Mouse (Mus musculus): ENCODE results near the gene Cyp2d11. TPM values are rescaled to one million over a fixed set of nuclear protein-coding genes. Genes with fewer than 3 reads are reported as not detected.

Cyp2d11 gene
- polyA plus RNA-seq, 1 experiment from 2014 or later, result not detected

DNA sequence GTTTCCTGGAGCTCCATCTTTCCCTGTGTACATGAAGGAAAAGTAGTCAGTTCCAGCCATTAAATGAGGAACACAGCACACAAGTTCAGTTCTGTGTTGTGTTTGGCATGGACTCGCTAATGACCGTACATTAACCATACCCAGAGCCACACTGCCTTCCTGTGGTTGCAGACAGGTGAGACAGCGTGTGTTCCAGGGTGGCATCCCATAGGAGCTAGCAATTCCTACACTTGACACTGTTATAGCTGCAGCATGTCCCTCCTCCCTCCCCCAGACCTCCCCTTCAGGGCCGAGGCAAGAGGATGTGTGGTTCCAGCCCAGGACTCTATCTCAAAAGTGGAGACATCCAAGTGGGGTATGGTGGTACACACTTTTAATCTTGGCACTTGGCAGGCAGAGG, 43.5 kb downstream of the Cyp2d11 start:
- no peak overlapping the region for H3K4me2 ChIP-seq (replicated peaks; ENCODE audit: low read depth, low read length)
- H3K9me3 ChIP-seq (ENCODE audit: control insufficient read depth, low read length), result no peaks in the 10 kb centered on the region
- 0 out of 2 replicates have a peak, but pooled peaks cover 6% of the 10 kb centered on the region for H3K36me3 ChIP-seq (ENCODE audit: control insufficient read depth, insufficient read depth, low read length)
- ATAC-seq (ENCODE audit: low FRiP score), result no peak
- H3K4me1 ChIP-seq (replicated peaks; ENCODE audit: control insufficient read depth, insufficient read depth, low read length), result no peaks in the 10 kb centered on the region; the same call in 1 of the 2 replicates
- H3K27ac ChIP-seq (ENCODE audit: low read depth, low read length), result no peak overlapping the region
- no peak overlapping the region for H3K9ac ChIP-seq (ENCODE audit: low read depth, low read length)
- H3K4me3 ChIP-seq (ENCODE audit: low read depth, low read length), result no peak overlapping the region
- H3K27me3 ChIP-seq (ENCODE audit: control insufficient read depth, insufficient read depth, low read length), result no peaks in the 10 kb centered on the region
- no peak for DNase-seq (ENCODE audit: low spot score)
- WGBS, result 92% methylated on average over 4 of the region's 4 CpGs

DNA sequence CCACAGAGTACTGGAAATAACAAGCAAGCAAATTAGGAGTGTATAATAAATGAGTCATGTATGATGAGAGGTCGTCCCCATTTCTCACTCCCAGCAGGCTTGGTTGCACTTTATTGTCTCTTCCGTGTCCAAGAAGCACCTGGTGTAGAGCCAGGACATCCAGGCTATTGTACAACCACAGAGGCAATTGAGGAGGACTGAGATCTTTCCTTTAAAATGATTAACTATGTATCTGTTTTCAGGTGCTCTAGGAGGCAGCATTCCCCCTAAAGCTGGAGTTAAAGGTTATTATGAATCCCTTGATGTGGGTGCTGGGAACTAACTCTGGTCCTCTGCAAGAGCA, 44.9 kb downstream of the Cyp2d11 start:
- no peak overlapping the region for H3K9ac ChIP-seq (ENCODE audit: low read depth, low read length)
- no peak overlapping the region for H3K4me2 ChIP-seq (replicated peaks; ENCODE audit: low read depth, low read length)
- no peaks in the 10 kb centered on the region for H3K9me3 ChIP-seq (ENCODE audit: control insufficient read depth, low read length)
- 0 out of 2 replicates have a peak, but pooled peaks cover 6% of the 10 kb centered on the region for H3K36me3 ChIP-seq (ENCODE audit: control insufficient read depth, insufficient read depth, low read length)
- DNase-seq (ENCODE audit: low spot score) (no peak), ATAC-seq (ENCODE audit: low FRiP score) (no peak)
- H3K27ac ChIP-seq (ENCODE audit: low read depth, low read length), result no peak overlapping the region
- no peaks in the 10 kb centered on the region; the same call in 1 of the 2 replicates for H3K4me1 ChIP-seq (replicated peaks; ENCODE audit: control insufficient read depth, insufficient read depth, low read length)
- no peaks in the 10 kb centered on the region for H3K27me3 ChIP-seq (ENCODE audit: control insufficient read depth, insufficient read depth, low read length)
- no peak overlapping the region for H3K4me3 ChIP-seq (ENCODE audit: low read depth, low read length)
- 90% methylated on average over 2 of the region's 2 CpGs for WGBS

DNA sequence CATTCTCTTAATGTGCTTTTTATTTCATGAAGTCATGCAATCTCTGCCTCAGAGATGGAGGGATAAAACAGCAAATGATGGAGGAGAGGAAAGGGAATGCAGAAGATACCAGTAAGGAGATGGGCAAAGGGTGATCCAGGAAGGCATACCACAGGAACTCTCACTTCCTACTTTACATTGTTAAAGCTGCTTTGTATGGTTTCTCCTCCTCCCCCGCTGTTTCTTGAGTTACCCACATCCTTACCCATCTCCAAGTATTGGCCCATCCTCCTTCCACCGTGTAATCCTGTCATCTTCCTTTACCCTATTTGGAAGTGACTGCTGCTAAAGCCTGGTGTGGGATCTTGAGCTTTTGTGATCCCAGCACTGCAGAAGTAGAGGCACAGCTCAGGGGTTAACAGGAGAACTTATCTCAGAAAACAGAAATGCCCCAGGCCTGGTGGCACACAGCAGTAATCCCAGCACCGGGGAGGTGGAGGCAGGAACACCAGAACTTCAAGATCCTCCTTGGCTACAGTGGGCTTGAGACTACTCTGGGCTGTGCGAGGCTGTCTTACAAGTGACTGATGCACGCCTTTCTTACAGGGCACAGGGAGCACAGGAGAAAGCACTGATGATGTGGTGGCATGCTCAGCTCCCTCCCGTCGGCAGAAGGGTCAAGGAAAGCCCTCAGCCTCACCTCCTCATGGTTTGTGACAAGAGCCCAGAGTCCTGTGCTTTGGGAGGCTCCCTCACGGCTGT, 45.4 kb downstream of the Cyp2d11 start:
- Histone ChIP-seq H3K9ac (ENCODE audit: low read depth, low read length) (no peak overlapping the region), H3K36me3 (ENCODE audit: control insufficient read depth, insufficient read depth, low read length) (0 out of 2 replicates have a peak, but pooled peaks cover 6% of the 10 kb centered on the region), H3K27ac (ENCODE audit: low read depth, low read length) (no peak overlapping the region), H3K9me3 (ENCODE audit: control insufficient read depth, low read length) (no peaks in the 10 kb centered on the region), H3K27me3 (ENCODE audit: control insufficient read depth, insufficient read depth, low read length) (no peaks in the 10 kb centered on the region), H3K4me2 (replicated peaks; ENCODE audit: low read depth, low read length) (no peak overlapping the region), H3K4me1 (replicated peaks; ENCODE audit: control insufficient read depth, insufficient read depth, low read length) (no peaks in the 10 kb centered on the region; the same call in 1 of the 2 replicates), H3K4me3 (ENCODE audit: low read depth, low read length) (no peak overlapping the region)
- DNase-seq (ENCODE audit: low spot score) (no peak), ATAC-seq (ENCODE audit: low FRiP score) (no peak)
- WGBS, result 90% methylated on average over 8 of the region's 8 CpGs

- no peak overlapping the region for H3K4me3 ChIP-seq (ENCODE audit: low read depth, low read length)
- ATAC-seq (ENCODE audit: low FRiP score), result no peak
- H3K36me3 ChIP-seq (ENCODE audit: control insufficient read depth, insufficient read depth, low read length), result 0 out of 2 replicates have a peak, but pooled peaks cover 6% of the 10 kb centered on the region
- DNase-seq (ENCODE audit: low spot score), result no peak
- no peak overlapping the region for H3K4me2 ChIP-seq (replicated peaks; ENCODE audit: low read depth, low read length)
- no peaks in the 10 kb centered on the region; the same call in 1 of the 2 replicates for H3K4me1 ChIP-seq (replicated peaks; ENCODE audit: control insufficient read depth, insufficient read depth, low read length)
- no peak overlapping the region for H3K9ac ChIP-seq (ENCODE audit: low read depth, low read length)
- H3K27ac ChIP-seq (ENCODE audit: low read depth, low read length), result no peak overlapping the region
- WGBS, result 94% methylated on average over 12 of the region's 12 CpGs
- H3K9me3 ChIP-seq (ENCODE audit: control insufficient read depth, low read length), result no peaks in the 10 kb centered on the region
- no peaks in the 10 kb centered on the region for H3K27me3 ChIP-seq (ENCODE audit: control insufficient read depth, insufficient read depth, low read length)
Measured at GRCm38 (mm10) chr15:82347852-82348251, 46.0 kb downstream of the Cyp2d11 start.

DNA sequence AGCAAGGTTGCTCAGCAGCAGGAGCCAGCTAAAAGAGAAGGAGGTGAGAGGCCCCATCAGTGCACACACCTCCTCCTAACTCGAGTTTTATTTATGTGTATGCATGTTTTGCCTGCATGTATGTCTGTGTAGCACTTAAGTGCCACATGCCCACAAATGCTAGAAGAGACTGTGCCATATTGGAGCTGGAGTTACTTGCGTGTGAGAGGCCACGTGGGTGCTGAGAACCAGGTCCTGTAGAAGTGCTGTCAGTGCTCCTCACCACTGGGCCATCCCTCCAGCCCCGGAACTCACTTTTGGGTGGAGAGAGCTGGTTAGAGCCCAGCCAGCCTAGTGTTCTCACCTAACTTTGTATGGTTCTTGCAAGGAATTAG, 46.5 kb downstream of the Cyp2d11 start:
- H3K9ac ChIP-seq (ENCODE audit: low read depth, low read length), result no peak overlapping the region
- 0 out of 2 replicates have a peak, but pooled peaks cover 6% of the 10 kb centered on the region for H3K36me3 ChIP-seq (ENCODE audit: control insufficient read depth, insufficient read depth, low read length)
- no peaks in the 10 kb centered on the region for H3K9me3 ChIP-seq (ENCODE audit: control insufficient read depth, low read length)
- no peak overlapping the region for H3K27ac ChIP-seq (ENCODE audit: low read depth, low read length)
- DNase-seq (ENCODE audit: low spot score) (no peak), ATAC-seq (ENCODE audit: low FRiP score) (no peak)
- H3K4me3 ChIP-seq (ENCODE audit: low read depth, low read length), result no peak overlapping the region; the same call in 1 of the 2 replicates
- no peaks in the 10 kb centered on the region; the same call in 1 of the 2 replicates for H3K4me1 ChIP-seq (replicated peaks; ENCODE audit: control insufficient read depth, insufficient read depth, low read length)
- 80% methylated on average over 4 of the region's 4 CpGs for WGBS
- H3K4me2 ChIP-seq (replicated peaks; ENCODE audit: low read depth, low read length), result peak overlapping the region; percentile 59; the same call in 1 of the 2 replicates
- H3K27me3 ChIP-seq (ENCODE audit: control insufficient read depth, insufficient read depth, low read length), result no peaks in the 10 kb centered on the region

DNA sequence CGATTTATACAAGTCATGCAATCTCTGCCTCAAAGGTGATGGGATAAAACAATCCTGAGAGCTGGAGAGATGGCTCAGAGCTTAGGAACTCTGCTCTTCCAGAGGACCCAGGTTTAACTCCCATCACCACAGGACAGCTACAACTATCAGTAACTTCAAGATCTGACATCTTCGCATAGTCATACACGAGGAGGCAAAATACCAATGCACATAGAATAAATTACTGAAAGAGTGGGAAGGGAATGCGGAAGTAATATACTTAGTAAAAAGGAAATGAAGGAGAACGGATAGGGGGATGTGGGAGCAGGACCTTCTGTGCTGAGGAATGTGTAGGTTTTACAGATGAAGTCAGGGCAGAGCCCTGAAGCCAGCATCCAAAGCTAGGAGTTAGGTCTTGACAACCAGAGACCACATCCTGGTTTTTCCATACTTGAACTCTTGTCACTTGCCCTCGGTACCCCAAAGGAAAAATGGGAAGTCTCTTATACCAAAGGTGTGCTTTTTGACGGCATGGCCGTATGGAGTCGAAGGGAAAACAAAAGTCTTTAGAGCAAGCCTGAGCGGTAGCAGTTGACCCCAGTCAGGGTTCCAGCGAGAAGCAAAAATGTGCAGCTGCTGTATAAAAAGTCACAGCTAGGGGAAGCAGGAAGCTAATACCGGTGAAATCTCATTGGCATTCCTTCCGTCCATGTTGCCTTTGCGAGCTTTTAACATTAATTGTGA, 47.1 kb downstream of the Cyp2d11 start:
- DNase-seq (ENCODE audit: low spot score), result no peak
- H3K36me3 ChIP-seq (ENCODE audit: control insufficient read depth, insufficient read depth, low read length), result 0 out of 2 replicates have a peak, but pooled peaks cover 6% of the 10 kb centered on the region
- H3K27me3 ChIP-seq (ENCODE audit: control insufficient read depth, insufficient read depth, low read length), result no peaks in the 10 kb centered on the region
- peak; percentile 12; the same call in 1 of the 2 replicates for ATAC-seq (ENCODE audit: low FRiP score)
- H3K4me2 ChIP-seq (replicated peaks; ENCODE audit: low read depth, low read length), result peak overlapping the region; percentile 59
- H3K27ac ChIP-seq (ENCODE audit: low read depth, low read length), result no peak overlapping the region
- H3K9me3 ChIP-seq (ENCODE audit: control insufficient read depth, low read length), result no peaks in the 10 kb centered on the region
- no peaks in the 10 kb centered on the region; the same call in 1 of the 2 replicates for H3K4me1 ChIP-seq (replicated peaks; ENCODE audit: control insufficient read depth, insufficient read depth, low read length)
- 69% methylated on average over 14 of the region's 14 CpGs for WGBS
- peak overlapping the region; percentile 38 for H3K4me3 ChIP-seq (ENCODE audit: low read depth, low read length)
- peak overlapping the region; percentile 56 for H3K9ac ChIP-seq (ENCODE audit: low read depth, low read length)

DNA sequence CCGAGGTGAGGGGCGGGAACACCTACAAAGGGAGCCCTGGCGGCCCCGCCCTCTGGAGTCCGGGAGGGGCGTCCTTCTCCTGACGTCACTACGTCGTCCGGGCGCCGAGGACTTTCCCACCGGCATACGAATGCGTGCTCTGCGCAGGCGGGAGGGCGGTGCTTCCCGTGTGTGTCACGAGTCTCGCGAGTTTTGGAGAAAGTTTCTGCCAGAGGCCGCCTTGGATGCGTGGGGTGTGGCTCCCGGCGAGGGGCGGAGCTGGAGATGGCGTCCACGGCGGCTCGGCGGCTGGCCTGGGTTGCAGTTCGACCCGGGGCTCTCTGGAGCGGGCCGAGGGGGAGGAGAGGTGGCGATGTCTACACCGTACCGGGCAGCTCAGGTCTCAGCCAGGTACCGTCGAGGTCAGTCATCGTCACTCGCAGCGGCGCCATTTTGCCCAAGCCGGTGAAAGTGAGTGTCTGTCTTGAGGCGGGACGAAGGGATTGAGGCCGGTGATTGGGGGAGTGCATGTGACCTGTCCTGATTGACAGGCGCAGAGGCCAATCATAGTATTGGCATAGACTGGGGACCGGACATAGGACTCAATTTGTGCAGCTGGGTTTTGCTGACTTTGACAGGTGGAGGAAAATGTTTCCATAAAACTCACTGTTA, 47.9 kb downstream of the Cyp2d11 start:
- WGBS, result under 1% methylated on average over 50 of the region's 51 CpGs
- peak; percentile 99 for ATAC-seq (ENCODE audit: low FRiP score)
- Histone ChIP-seq H3K27me3 (ENCODE audit: control insufficient read depth, insufficient read depth, low read length) (0 out of 2 replicates have a peak, but pooled peaks cover 1% of the 10 kb centered on the region), H3K4me2 (replicated peaks; ENCODE audit: low read depth, low read length) (peak overlapping the region; percentile 59), H3K4me1 (replicated peaks; ENCODE audit: control insufficient read depth, insufficient read depth, low read length) (peaks cover 4% of the 10 kb centered on the region; the same call in 1 of the 2 replicates), H3K27ac (ENCODE audit: low read depth, low read length) (peak overlapping the region; percentile 18; the same call in 1 of the 2 replicates), H3K9me3 (ENCODE audit: control insufficient read depth, low read length) (no peaks in the 10 kb centered on the region), H3K9ac (ENCODE audit: low read depth, low read length) (peak overlapping the region; percentile 56), H3K4me3 (ENCODE audit: low read depth, low read length) (peak overlapping the region; percentile 38), H3K36me3 (ENCODE audit: control insufficient read depth, insufficient read depth, low read length) (0 out of 2 replicates have a peak, but pooled peaks cover 6% of the 10 kb centered on the region)
- peak; percentile 98 for DNase-seq (ENCODE audit: low spot score)

GRCm38 (mm10) chr15:82344971-82345370, 48.9 kb downstream of the Cyp2d11 start:
- Histone ChIP-seq H3K27ac (ENCODE audit: low read depth, low read length) (no peak overlapping the region), H3K36me3 (ENCODE audit: control insufficient read depth, insufficient read depth, low read length) (0 out of 2 replicates have a peak, but pooled peaks cover 6% of the 10 kb centered on the region), H3K9me3 (ENCODE audit: control insufficient read depth, low read length) (no peaks in the 10 kb centered on the region), H3K27me3 (ENCODE audit: control insufficient read depth, insufficient read depth, low read length) (peaks cover 3% of the 10 kb centered on the region; the same call in 1 of the 2 replicates), H3K4me1 (replicated peaks; ENCODE audit: control insufficient read depth, insufficient read depth, low read length) (peaks cover 4% of the 10 kb centered on the region; the same call in 1 of the 2 replicates), H3K9ac (ENCODE audit: low read depth, low read length) (no peak overlapping the region), H3K4me3 (ENCODE audit: low read depth, low read length) (no peak overlapping the region), H3K4me2 (replicated peaks; ENCODE audit: low read depth, low read length) (no peak overlapping the region)
- whole genome bisulfite sequencing, result 88% methylated on average over 6 of the region's 6 CpGs
- ATAC-seq (ENCODE audit: low FRiP score) (no peak), DNase-seq (ENCODE audit: low spot score) (no peak)
